Mouse (Mus musculus): ENCODE measurements at regions not wholly inside any gene's neighbourhood (a gene's known extent, or its start where the extent isn't known, plus 50 kb on each side); places are given as distances from the start of the nearest gene placed in this dataset.

DNA sequence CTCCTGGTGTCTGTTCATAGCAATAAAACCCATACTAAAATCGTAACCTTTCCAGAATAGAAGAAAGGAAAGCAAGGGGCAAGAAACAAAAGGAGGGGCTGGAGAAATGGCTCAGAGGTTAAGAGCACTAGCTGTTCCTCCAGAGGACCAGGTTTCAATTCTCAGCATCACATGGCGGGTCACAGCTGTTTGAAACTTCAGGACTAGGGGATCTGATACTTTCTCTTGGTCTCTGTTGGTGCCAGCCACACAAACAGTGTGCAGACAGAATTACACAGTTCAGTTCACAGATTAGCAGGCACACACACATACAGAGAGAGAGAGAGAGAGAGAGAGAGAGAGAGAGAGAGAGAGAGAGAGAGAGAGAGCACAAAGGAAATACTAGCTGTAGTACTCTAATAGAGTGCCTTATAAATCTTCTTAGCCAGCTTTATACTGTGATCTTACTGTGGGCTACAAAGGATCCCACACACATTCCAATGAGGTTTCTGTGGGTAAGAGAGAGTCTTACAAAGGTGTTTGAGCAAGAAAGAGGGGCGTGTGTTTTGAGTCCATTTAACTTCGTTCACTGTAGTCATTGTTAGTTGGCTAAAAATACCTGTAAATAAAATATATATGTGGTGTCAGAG, 89.2 kb upstream of the Cops8 start:
- TF ChIP-seq CTCF (IDR thresholded peaks at IDR 0.05; ENCODE audit: insufficient read depth, low read length) (no peak), POLR2A (IDR thresholded peaks at IDR 0.05; ENCODE audit: borderline replicate concordance, extremely low read depth, low read depth, low read length) (no peak)

Data from lung, adult 2 months (tissue).